Mouse (Mus musculus): ENCODE results near the gene Cbx4. TPM values are rescaled to one million over a fixed set of nuclear protein-coding genes. Genes with fewer than 3 reads are reported as not detected.
A peak's percentile ranks its signal among the peaks of the same experiment; 100 is the strongest.

Gene Cbx4
- polyA plus RNA-seq, 1 experiment from 2014 or later, result 13.2 TPM

DNA sequence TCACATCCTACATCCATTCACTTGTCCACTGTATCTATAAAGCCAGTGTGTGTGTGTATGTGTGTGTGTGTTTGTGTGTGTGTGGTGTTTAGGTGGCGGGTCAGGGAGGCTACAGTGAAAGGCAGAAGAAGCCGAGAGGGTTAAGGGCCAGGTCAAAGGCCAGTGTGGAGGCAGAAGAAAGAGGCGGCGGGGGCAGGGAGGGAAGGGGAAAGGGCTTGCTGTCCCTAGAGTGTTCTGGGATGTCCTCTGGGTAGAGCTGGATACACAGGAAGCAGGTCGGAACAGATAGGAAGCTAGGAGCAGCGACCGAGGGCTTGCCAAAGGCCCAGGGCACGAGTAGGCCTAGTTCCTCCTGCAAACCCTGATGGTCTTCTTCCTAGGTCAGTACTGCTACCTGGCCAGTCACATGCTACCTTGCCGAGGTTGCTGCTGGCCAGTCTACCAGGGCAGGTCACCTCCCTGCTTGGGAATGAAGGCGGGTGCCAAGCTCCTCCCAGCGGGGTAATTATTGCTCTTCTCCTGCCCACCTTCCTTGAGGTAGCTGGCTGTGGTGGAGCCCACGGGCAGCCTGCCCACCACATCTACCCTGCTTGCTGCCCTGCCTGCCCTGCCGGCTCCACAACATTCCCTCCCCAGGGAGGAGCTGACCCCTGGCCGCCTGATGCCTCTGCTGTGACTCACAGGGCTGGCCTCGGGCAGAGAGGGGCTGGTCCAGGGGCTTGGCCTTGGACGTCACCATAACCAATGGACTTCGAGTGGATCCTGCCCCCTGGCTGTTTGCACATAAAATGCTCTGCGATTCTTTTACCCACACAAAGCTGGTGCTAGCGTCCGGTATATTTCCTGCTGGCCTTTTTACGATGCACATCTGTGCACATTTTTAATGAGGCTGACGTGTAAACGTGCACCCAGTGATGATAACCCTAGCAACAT lies 40.2 kb upstream of the Cbx4 start:
- H3K4me1 ChIP-seq (replicated peaks), result peaks cover 63% of the 10 kb centered on the region
- peaks cover 23% of the 10 kb centered on the region for H3K27me3 ChIP-seq (replicated peaks)
- 38% methylated on average over 23 of the region's 23 CpGs for WGBS
- H3K9me3 ChIP-seq (replicated peaks), result no peaks in the 10 kb centered on the region
- H3K27ac ChIP-seq (ENCODE audit: poor library complexity, severe bottlenecking), result no peak overlapping the region
- no peaks in the 10 kb centered on the region for H3K36me3 ChIP-seq
- ATAC-seq (ENCODE audit: insufficient number of reproducible peaks, low FRiP score), result peak; percentile 83
- H3K9ac ChIP-seq, result no peak overlapping the region
- no peak overlapping the region for H3K4me3 ChIP-seq
- H3K4me2 ChIP-seq, result peak overlapping the region; percentile 43

DNA sequence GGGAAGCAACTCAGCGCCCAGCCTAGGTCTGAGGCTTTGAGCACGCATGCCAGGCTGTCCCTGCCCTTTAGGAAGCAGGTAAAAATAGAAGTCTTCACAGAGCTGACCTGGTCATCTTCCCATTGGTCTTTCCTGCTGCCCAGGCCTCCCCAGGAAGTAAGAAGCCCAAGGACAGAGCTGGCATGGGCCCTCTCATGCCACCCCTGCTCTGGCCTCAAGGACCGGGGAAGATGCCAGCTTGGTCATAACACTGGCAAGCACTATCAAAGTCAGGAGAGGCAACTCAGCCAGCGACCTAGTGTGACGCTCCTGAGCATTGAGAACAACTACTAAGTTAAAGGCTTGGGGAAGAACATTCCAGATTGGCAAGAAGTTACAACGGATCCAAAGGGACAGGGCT lies 38.5 kb upstream of the Cbx4 start:
- Histone ChIP-seq H3K4me1 (replicated peaks) (peaks cover 51% of the 10 kb centered on the region), H3K27me3 (replicated peaks) (peaks cover 20% of the 10 kb centered on the region), H3K27ac (ENCODE audit: poor library complexity, severe bottlenecking) (no peak overlapping the region), H3K36me3 (no peaks in the 10 kb centered on the region), H3K4me2 (no peak overlapping the region), H3K4me3 (no peak overlapping the region), H3K9ac (no peak overlapping the region), H3K9me3 (replicated peaks) (no peaks in the 10 kb centered on the region)
- no peak for ATAC-seq (ENCODE audit: insufficient number of reproducible peaks, low FRiP score)
- 80% methylated on average over 6 of the region's 6 CpGs for WGBS

- no peak overlapping the region for H3K9ac ChIP-seq
- no peak for ATAC-seq (ENCODE audit: insufficient number of reproducible peaks, low FRiP score)
- no peaks in the 10 kb centered on the region for H3K36me3 ChIP-seq
- peaks cover 19% of the 10 kb centered on the region for H3K27me3 ChIP-seq (replicated peaks)
- H3K4me1 ChIP-seq (replicated peaks), result peaks cover 50% of the 10 kb centered on the region
- no peak overlapping the region for H3K4me3 ChIP-seq
- WGBS, result 56% methylated on average over 5 of the region's 5 CpGs
- H3K9me3 ChIP-seq (replicated peaks), result no peaks in the 10 kb centered on the region
- H3K4me2 ChIP-seq, result no peak overlapping the region
- no peak overlapping the region for H3K27ac ChIP-seq (ENCODE audit: poor library complexity, severe bottlenecking)
Observed at GRCm38 (mm10) chr11:119123522-119124319, 37.7 kb upstream of the Cbx4 start.

DNA sequence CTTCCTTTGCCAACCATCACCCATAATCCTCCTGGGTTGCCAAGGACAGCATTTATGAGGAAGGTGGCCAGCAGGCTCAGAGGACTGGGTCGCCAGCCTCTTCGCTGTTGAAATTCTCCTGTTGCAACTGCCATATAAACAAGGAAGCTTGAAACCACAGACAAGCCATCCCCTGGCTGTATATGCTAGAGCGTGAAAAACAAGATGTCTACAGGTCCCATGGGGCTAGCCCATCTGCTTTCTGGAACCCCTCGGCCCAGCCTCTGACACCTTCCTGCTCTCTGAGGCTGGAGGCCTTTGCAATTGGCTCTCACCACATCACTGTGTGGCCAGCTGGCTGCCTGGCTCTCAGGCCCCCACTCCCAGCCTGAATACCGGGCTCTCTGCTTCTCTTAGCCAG lies 36.4 kb upstream of the Cbx4 start:
- no peaks in the 10 kb centered on the region for H3K36me3 ChIP-seq
- H3K9me3 ChIP-seq (replicated peaks), result no peaks in the 10 kb centered on the region
- H3K4me1 ChIP-seq (replicated peaks), result peaks cover 48% of the 10 kb centered on the region
- H3K4me2 ChIP-seq, result no peak overlapping the region
- ATAC-seq (ENCODE audit: insufficient number of reproducible peaks, low FRiP score), result no peak
- no peak overlapping the region for H3K27ac ChIP-seq (ENCODE audit: poor library complexity, severe bottlenecking)
- H3K4me3 ChIP-seq, result no peak overlapping the region
- 71% methylated on average over 5 of the region's 5 CpGs for WGBS
- H3K9ac ChIP-seq, result no peak overlapping the region
- peaks cover 21% of the 10 kb centered on the region for H3K27me3 ChIP-seq (replicated peaks)

DNA sequence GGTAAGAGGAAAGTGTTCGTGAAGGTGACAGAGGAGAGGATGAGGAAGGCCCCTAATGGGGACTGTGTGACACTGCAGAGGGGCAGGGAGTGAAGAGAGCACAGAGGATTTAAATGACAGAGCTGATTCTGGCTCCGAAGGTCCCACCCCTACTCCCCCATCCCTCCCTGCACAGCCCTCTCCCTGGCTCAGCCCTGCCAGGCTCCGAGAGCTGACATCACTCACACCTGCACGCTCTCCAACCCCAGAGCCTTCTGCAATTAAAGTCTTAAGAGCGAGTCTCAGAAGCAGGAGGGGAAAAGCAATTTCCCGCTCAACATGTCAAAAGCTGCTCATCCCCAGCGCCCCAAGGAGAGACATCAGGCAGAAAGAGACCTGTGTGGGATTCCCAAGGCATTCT lies 32.9 kb upstream of the Cbx4 start:
- no peak overlapping the region for H3K9ac ChIP-seq
- 30% methylated on average over 7 of the region's 7 CpGs for WGBS

GRCm38 (mm10) chr11:119117945-119118344 lies 31.9 kb upstream of the Cbx4 start:
- Histone ChIP-seq H3K27ac (ENCODE audit: poor library complexity, severe bottlenecking) (no peak overlapping the region), H3K36me3 (no peaks in the 10 kb centered on the region), H3K4me2 (no peak overlapping the region), H3K9ac (no peak overlapping the region), H3K27me3 (replicated peaks) (peaks cover 21% of the 10 kb centered on the region), H3K9me3 (replicated peaks) (0 out of 2 replicates have a peak, but pooled peaks cover 3% of the 10 kb centered on the region), H3K4me3 (no peak overlapping the region), H3K4me1 (replicated peaks) (peaks cover 26% of the 10 kb centered on the region)
- ATAC-seq (ENCODE audit: insufficient number of reproducible peaks, low FRiP score), result no peak
- 54% methylated on average over 7 of the region's 7 CpGs for WGBS

More for the DNA sequence above, 32.9 kb upstream of the Cbx4 start:
- no peaks in the 10 kb centered on the region for H3K9me3 ChIP-seq (replicated peaks)
- H3K27me3 ChIP-seq (replicated peaks), result peaks cover 21% of the 10 kb centered on the region
- no peak for ATAC-seq (ENCODE audit: insufficient number of reproducible peaks, low FRiP score)
- no peaks in the 10 kb centered on the region for H3K36me3 ChIP-seq
- H3K27ac ChIP-seq (ENCODE audit: poor library complexity, severe bottlenecking), result no peak overlapping the region
- no peak overlapping the region for H3K4me3 ChIP-seq
- H3K4me2 ChIP-seq, result no peak overlapping the region
- peaks cover 28% of the 10 kb centered on the region for H3K4me1 ChIP-seq (replicated peaks)

GRCm38 (mm10) chr11:119116992-119117391 lies 31.0 kb upstream of the Cbx4 start:
- no peaks in the 10 kb centered on the region for H3K36me3 ChIP-seq
- no peak overlapping the region for H3K27ac ChIP-seq (ENCODE audit: poor library complexity, severe bottlenecking)
- peaks cover 26% of the 10 kb centered on the region for H3K4me1 ChIP-seq (replicated peaks)
- no peak overlapping the region for H3K4me2 ChIP-seq
- no peak for ATAC-seq (ENCODE audit: insufficient number of reproducible peaks, low FRiP score)
- 0 out of 2 replicates have a peak, but pooled peaks cover 7% of the 10 kb centered on the region for H3K9me3 ChIP-seq (replicated peaks)
- WGBS, result 46% methylated on average over 4 of the region's 4 CpGs
- no peak overlapping the region for H3K4me3 ChIP-seq
- H3K9ac ChIP-seq, result no peak overlapping the region
- peaks cover 13% of the 10 kb centered on the region for H3K27me3 ChIP-seq (replicated peaks)

DNA sequence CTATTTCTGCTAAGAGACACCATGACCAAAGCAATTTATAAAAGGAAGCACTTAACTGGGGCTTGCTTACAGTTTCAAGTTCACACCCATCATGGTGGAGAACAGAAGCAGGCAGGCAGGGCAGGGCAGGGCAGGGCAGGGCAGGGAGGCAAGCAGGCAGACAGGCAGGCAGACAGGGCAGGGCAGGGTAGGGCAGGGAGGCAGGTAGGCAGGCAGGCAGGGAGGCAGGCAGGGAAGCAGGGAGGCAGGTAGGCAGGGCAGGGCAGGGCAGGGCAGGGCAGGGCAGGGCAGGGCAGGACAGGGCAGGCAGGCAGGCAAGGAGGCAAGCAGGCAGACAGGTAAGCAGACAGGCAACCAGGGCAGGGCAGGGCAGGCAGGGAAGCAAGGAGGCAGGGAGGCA lies 26.7 kb upstream of the Cbx4 start:
- H3K9ac ChIP-seq, result no peak overlapping the region
- peaks cover 8% of the 10 kb centered on the region; the same call in 1 of the 2 replicates for H3K27me3 ChIP-seq (replicated peaks)
- no peak overlapping the region for H3K4me2 ChIP-seq
- H3K27ac ChIP-seq (ENCODE audit: poor library complexity, severe bottlenecking), result no peak overlapping the region
- peaks cover 9% of the 10 kb centered on the region; the same call in 1 of the 2 replicates for H3K4me1 ChIP-seq (replicated peaks)
- ATAC-seq (ENCODE audit: insufficient number of reproducible peaks, low FRiP score), result no peak
- H3K36me3 ChIP-seq, result no peaks in the 10 kb centered on the region
- 0 out of 2 replicates have a peak, but pooled peaks cover 7% of the 10 kb centered on the region for H3K9me3 ChIP-seq (replicated peaks)
- no peak overlapping the region for H3K4me3 ChIP-seq

DNA sequence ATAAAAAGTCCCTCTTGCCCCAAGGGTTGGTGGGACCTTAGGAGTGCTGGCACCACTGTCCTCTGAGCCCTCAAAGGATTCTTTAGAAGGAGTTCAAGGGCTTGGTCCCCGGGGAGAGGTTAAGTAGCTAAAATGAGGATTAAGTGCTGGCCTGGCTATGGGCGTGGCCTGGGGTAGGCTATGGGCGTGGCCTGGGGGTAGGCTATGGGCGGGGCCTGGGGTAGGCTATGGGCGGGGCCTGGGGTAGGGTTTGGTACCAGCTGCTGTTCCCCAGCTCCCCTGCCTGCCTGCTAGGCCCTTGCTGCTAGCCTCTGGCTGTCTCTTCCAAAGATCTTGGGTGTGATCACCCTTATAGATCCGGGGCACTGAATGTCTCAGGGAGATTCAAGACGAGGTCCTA lies 25.3 kb upstream of the Cbx4 start:
- 17% methylated on average over 7 of the region's 7 CpGs for WGBS
- ATAC-seq (ENCODE audit: insufficient number of reproducible peaks, low FRiP score), result no peak
- H3K36me3 ChIP-seq, result no peaks in the 10 kb centered on the region

GRCm38 (mm10) chr11:119109415-119110071 lies 23.5 kb upstream of the Cbx4 start:
- Histone ChIP-seq H3K4me2 (no peak overlapping the region), H3K27ac (ENCODE audit: poor library complexity, severe bottlenecking) (no peak overlapping the region), H3K4me1 (replicated peaks) (peaks cover 20% of the 10 kb centered on the region), H3K9me3 (replicated peaks) (0 out of 2 replicates have a peak, but pooled peaks cover 7% of the 10 kb centered on the region), H3K27me3 (replicated peaks) (peaks cover 10% of the 10 kb centered on the region; the same call in 1 of the 2 replicates), H3K9ac (no peak overlapping the region), H3K4me3 (no peak overlapping the region), H3K36me3 (no peaks in the 10 kb centered on the region)
- ATAC-seq (ENCODE audit: insufficient number of reproducible peaks, low FRiP score), result no peak
- WGBS, result 70% methylated on average over 9 of the region's 9 CpGs

More for the DNA sequence above, 25.3 kb upstream of the Cbx4 start:
- Histone ChIP-seq H3K4me2 (no peak overlapping the region), H3K27me3 (replicated peaks) (peaks cover 10% of the 10 kb centered on the region; the same call in 1 of the 2 replicates), H3K9me3 (replicated peaks) (0 out of 2 replicates have a peak, but pooled peaks cover 7% of the 10 kb centered on the region), H3K27ac (ENCODE audit: poor library complexity, severe bottlenecking) (no peak overlapping the region), H3K4me1 (replicated peaks) (peaks cover 8% of the 10 kb centered on the region), H3K4me3 (no peak overlapping the region), H3K9ac (no peak overlapping the region)
